Mouse (Mus musculus): Measurements from ENCODE around the gene Tstd3. TPM values are rescaled to one million over a fixed set of nuclear protein-coding genes. Genes with fewer than 3 reads are reported as not detected.
A peak's percentile ranks its signal among the peaks of the same experiment; 100 is the strongest.

Gene Tstd3
- polyA plus RNA-seq, 1 experiment from 2014 or later = 17.8 TPM

- Histone ChIP-seq H3K4me1 (ENCODE audit: control insufficient read depth, insufficient read depth, low read length) (no peaks in the 10 kb centered on the region), H3K4me3 (ENCODE audit: low read depth, low read length) (no peak overlapping the region), H3K36me3 (ENCODE audit: control insufficient read depth, insufficient read depth, low read length) (peaks cover 13% of the 10 kb centered on the region; the same call in 1 of the 2 replicates), H3K4me2 (replicated peaks; ENCODE audit: low read depth, low read length) (no peak overlapping the region), H3K27me3 (ENCODE audit: control insufficient read depth, insufficient read depth, low read length) (no peaks in the 10 kb centered on the region), H3K27ac (ENCODE audit: low read length) (no peak overlapping the region), H3K9ac (replicated peaks; ENCODE audit: low read depth, low read length) (no peak overlapping the region), H3K9me3 (ENCODE audit: control insufficient read depth, low read depth, low read length) (no peaks in the 10 kb centered on the region)
- no peak for ATAC-seq (ENCODE audit: insufficient number of reproducible peaks, insufficient read depth, low FRiP score, low read depth)
- WGBS = 90% methylated on average over 6 of the region's 6 CpGs
These were observed 21.9 kb upstream of the Tstd3 start for GRCm38 (mm10) chr4:21788903-21789302.

- 94% methylated on average over 12 of the region's 12 CpGs for WGBS
- H3K9ac ChIP-seq (replicated peaks; ENCODE audit: low read depth, low read length) = no peak overlapping the region
These were observed 19.3 kb upstream of the Tstd3 start for GRCm38 (mm10) chr4:21786268-21786667.

GRCm38 (mm10) chr4:21780816-21781726 is 14.1 kb upstream of the Tstd3 start:
- 94% methylated on average over 12 of the region's 12 CpGs for WGBS
- no peak for ATAC-seq (ENCODE audit: insufficient number of reproducible peaks, insufficient read depth, low FRiP score, low read depth)
- Histone ChIP-seq H3K4me1 (ENCODE audit: control insufficient read depth, insufficient read depth, low read length) (peaks cover 5% of the 10 kb centered on the region; the same call in 1 of the 2 replicates), H3K9ac (replicated peaks; ENCODE audit: low read depth, low read length) (no peak overlapping the region), H3K9me3 (ENCODE audit: control insufficient read depth, low read depth, low read length) (no peaks in the 10 kb centered on the region), H3K4me2 (replicated peaks; ENCODE audit: low read depth, low read length) (no peak overlapping the region), H3K4me3 (ENCODE audit: low read depth, low read length) (no peak overlapping the region), H3K36me3 (ENCODE audit: control insufficient read depth, insufficient read depth, low read length) (peaks cover 27% of the 10 kb centered on the region), H3K27ac (ENCODE audit: low read length) (no peak overlapping the region), H3K27me3 (ENCODE audit: control insufficient read depth, insufficient read depth, low read length) (no peaks in the 10 kb centered on the region)

More at GRCm38 (mm10) chr4:21786268-21786667, 19.3 kb upstream of the Tstd3 start:
- Histone ChIP-seq H3K4me2 (replicated peaks; ENCODE audit: low read depth, low read length) (no peak overlapping the region), H3K4me1 (ENCODE audit: control insufficient read depth, insufficient read depth, low read length) (no peaks in the 10 kb centered on the region), H3K36me3 (ENCODE audit: control insufficient read depth, insufficient read depth, low read length) (peaks cover 29% of the 10 kb centered on the region), H3K4me3 (ENCODE audit: low read depth, low read length) (no peak overlapping the region), H3K9me3 (ENCODE audit: control insufficient read depth, low read depth, low read length) (no peaks in the 10 kb centered on the region), H3K27me3 (ENCODE audit: control insufficient read depth, insufficient read depth, low read length) (no peaks in the 10 kb centered on the region), H3K27ac (ENCODE audit: low read length) (no peak overlapping the region)
- ATAC-seq (ENCODE audit: insufficient number of reproducible peaks, insufficient read depth, low FRiP score, low read depth) = no peak

- peak overlapping the region; percentile 67 for H3K4me3 ChIP-seq (ENCODE audit: low read depth, low read length)
- H3K4me1 ChIP-seq (ENCODE audit: control insufficient read depth, insufficient read depth, low read length) = peaks cover 5% of the 10 kb centered on the region; the same call in 1 of the 2 replicates
- H3K9ac ChIP-seq (replicated peaks; ENCODE audit: low read depth, low read length) = peak overlapping the region; percentile 73; the same call in 1 of the 2 replicates
- peaks cover 7% of the 10 kb centered on the region for H3K36me3 ChIP-seq (ENCODE audit: control insufficient read depth, insufficient read depth, low read length)
- peak overlapping the region; percentile 67 for H3K4me2 ChIP-seq (replicated peaks; ENCODE audit: low read depth, low read length)
- no peak for ATAC-seq (ENCODE audit: insufficient number of reproducible peaks, insufficient read depth, low FRiP score, low read depth)
- 5% methylated on average over 9 of the region's 9 CpGs for WGBS
- no peaks in the 10 kb centered on the region for H3K27me3 ChIP-seq (ENCODE audit: control insufficient read depth, insufficient read depth, low read length)
- no peak overlapping the region for H3K27ac ChIP-seq (ENCODE audit: low read length)
- H3K9me3 ChIP-seq (ENCODE audit: control insufficient read depth, low read depth, low read length) = no peaks in the 10 kb centered on the region
These were observed 9.9 kb upstream of the Tstd3 start for GRCm38 (mm10) chr4:21776946-21777265.

- WGBS = 0% methylated on average over 46 of the region's 46 CpGs
- H3K9ac ChIP-seq (replicated peaks; ENCODE audit: low read depth, low read length) = peak overlapping the region; percentile 73
- H3K4me2 ChIP-seq (replicated peaks; ENCODE audit: low read depth, low read length) = peak overlapping the region; percentile 67
- ATAC-seq (ENCODE audit: insufficient number of reproducible peaks, insufficient read depth, low FRiP score, low read depth) = peak; percentile 97
- H3K9me3 ChIP-seq (ENCODE audit: control insufficient read depth, low read depth, low read length) = no peaks in the 10 kb centered on the region
- no peaks in the 10 kb centered on the region for H3K27me3 ChIP-seq (ENCODE audit: control insufficient read depth, insufficient read depth, low read length)
- H3K4me1 ChIP-seq (ENCODE audit: control insufficient read depth, insufficient read depth, low read length) = peaks cover 5% of the 10 kb centered on the region; the same call in 1 of the 2 replicates
- H3K4me3 ChIP-seq (ENCODE audit: low read depth, low read length) = peak overlapping the region; percentile 67
- H3K36me3 ChIP-seq (ENCODE audit: control insufficient read depth, insufficient read depth, low read length) = peaks cover 2% of the 10 kb centered on the region; the same call in 1 of the 2 replicates
- H3K27ac ChIP-seq (ENCODE audit: low read length) = no peak overlapping the region
These were observed 9.3 kb upstream of the Tstd3 start for GRCm38 (mm10) chr4:21776091-21776945.

- Histone ChIP-seq H3K4me2 (replicated peaks; ENCODE audit: low read depth, low read length) (no peak overlapping the region), H3K4me1 (ENCODE audit: control insufficient read depth, insufficient read depth, low read length) (peaks cover 2% of the 10 kb centered on the region; the same call in 1 of the 2 replicates), H3K27ac (ENCODE audit: low read length) (no peak overlapping the region), H3K36me3 (ENCODE audit: control insufficient read depth, insufficient read depth, low read length) (no peaks in the 10 kb centered on the region), H3K9me3 (ENCODE audit: control insufficient read depth, low read depth, low read length) (no peaks in the 10 kb centered on the region), H3K9ac (replicated peaks; ENCODE audit: low read depth, low read length) (no peak overlapping the region), H3K27me3 (ENCODE audit: control insufficient read depth, insufficient read depth, low read length) (no peaks in the 10 kb centered on the region), H3K4me3 (ENCODE audit: low read depth, low read length) (no peak overlapping the region)
- no peak for ATAC-seq (ENCODE audit: insufficient number of reproducible peaks, insufficient read depth, low FRiP score, low read depth)
- 95% methylated on average over 1 of the region's 1 CpGs for WGBS
These were observed 5.3 kb upstream of the Tstd3 start for GRCm38 (mm10) chr4:21772306-21772705.

GRCm38 (mm10) chr4:21771064-21771463 is 4.1 kb upstream of the Tstd3 start:
- 56% methylated on average over 1 of the region's 1 CpGs for WGBS
- no peak for ATAC-seq (ENCODE audit: insufficient number of reproducible peaks, insufficient read depth, low FRiP score, low read depth)

GRCm38 (mm10) chr4:21766171-21766862 is 695 bp downstream of the Tstd3 start:
- Histone ChIP-seq H3K4me2 (replicated peaks; ENCODE audit: low read depth, low read length) (peak overlapping the region; percentile 74), H3K9me3 (ENCODE audit: control insufficient read depth, low read depth, low read length) (no peaks in the 10 kb centered on the region), H3K4me1 (ENCODE audit: control insufficient read depth, insufficient read depth, low read length) (no peaks in the 10 kb centered on the region; the same call in 1 of the 2 replicates), H3K27me3 (ENCODE audit: control insufficient read depth, insufficient read depth, low read length) (no peaks in the 10 kb centered on the region), H3K27ac (ENCODE audit: low read length) (no peak overlapping the region), H3K9ac (replicated peaks; ENCODE audit: low read depth, low read length) (peak overlapping the region; percentile 33; the same call in 1 of the 2 replicates), H3K4me3 (ENCODE audit: low read depth, low read length) (peak overlapping the region; percentile 61), H3K36me3 (ENCODE audit: control insufficient read depth, insufficient read depth, low read length) (no peaks in the 10 kb centered on the region)
- peak; percentile 20; the same call in 1 of the 2 replicates for ATAC-seq (ENCODE audit: insufficient number of reproducible peaks, insufficient read depth, low FRiP score, low read depth)
- WGBS = 24% methylated on average over 14 of the region's 14 CpGs

More at GRCm38 (mm10) chr4:21771064-21771463, 4.1 kb upstream of the Tstd3 start:
- H3K4me2 ChIP-seq (replicated peaks; ENCODE audit: low read depth, low read length) = no peak overlapping the region
- H3K36me3 ChIP-seq (ENCODE audit: control insufficient read depth, insufficient read depth, low read length) = no peaks in the 10 kb centered on the region
- no peak overlapping the region for H3K27ac ChIP-seq (ENCODE audit: low read length)
- no peak overlapping the region for H3K4me3 ChIP-seq (ENCODE audit: low read depth, low read length)
- no peaks in the 10 kb centered on the region for H3K27me3 ChIP-seq (ENCODE audit: control insufficient read depth, insufficient read depth, low read length)
- no peaks in the 10 kb centered on the region for H3K4me1 ChIP-seq (ENCODE audit: control insufficient read depth, insufficient read depth, low read length)
- H3K9ac ChIP-seq (replicated peaks; ENCODE audit: low read depth, low read length) = no peak overlapping the region
- H3K9me3 ChIP-seq (ENCODE audit: control insufficient read depth, low read depth, low read length) = no peaks in the 10 kb centered on the region

Measured in stomach, embryonic 14.5 days (tissue).